Mouse (Mus musculus) lung, adult 2 months (tissue): ENCODE measurements around the gene Fn1.

Experiments
- CTCF ChIP-seq: fragments of 200-500 bp; IDR thresholded peaks from 2 replicates; pipeline ENCODE4 v1.5.1; 2011; ENCODE audit warnings: mild to moderate bottlenecking, low read length, control low read depth; ENCODE audit not compliant: insufficient read depth
- POLR2A ChIP-seq: fragments of 200-500 bp; IDR thresholded peaks from 2 replicates; pipeline ENCODE4 v1.6.1; 2011; ENCODE audit warnings: low read depth, mild to moderate bottlenecking, control low read depth, low read length, borderline replicate concordance; ENCODE audit errors: extremely low read depth

DNA sequence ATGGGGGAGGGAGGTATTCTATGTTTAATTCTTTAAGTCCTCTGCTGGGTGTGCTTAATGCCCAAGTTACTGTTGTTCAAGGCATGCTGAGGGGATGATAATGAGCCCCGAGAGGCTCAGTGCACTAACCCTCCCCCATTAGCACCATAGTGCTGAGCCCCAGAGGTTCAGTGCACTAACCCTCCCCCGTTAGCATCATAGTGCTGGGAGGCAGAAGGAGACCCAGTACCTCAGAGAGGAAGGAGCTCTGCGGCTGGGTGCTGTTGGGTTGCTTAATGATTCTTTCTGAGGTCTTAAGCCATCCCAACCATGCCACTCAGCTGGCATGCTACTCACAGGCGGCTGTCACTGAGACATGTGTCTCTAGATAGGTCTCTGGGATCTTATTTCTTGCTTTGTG lies 82.9 kb downstream of the Fn1 start:
- TF ChIP-seq CTCF (no peak), POLR2A (no peak)
